Mouse (Mus musculus) spleen, adult 2 months (tissue): Measurements from ENCODE around the gene Gm10320. TPM values are rescaled to one million over a fixed set of nuclear protein-coding genes. Genes with fewer than 3 reads are reported as not detected.

Source experiments
- DNase-seq, 2 experiments: peaks; one replicate each; pipeline versions ENCODE4 v3.0.0 to v3.0.0-alpha.2; 2012 to 2021; ENCODE audit warnings: low spot score in 2 of 2, low read depth in 1 of 2
- H3K27ac ChIP-seq: fragments of 200-500 bp; 2 replicates; pipeline ENCODE4 v1.5.1; 2012; ENCODE audit warnings: low read length, inconsistent platforms; ENCODE audit not compliant: insufficient read depth
- H3K27me3 ChIP-seq: fragments of 200-500 bp; 2 replicates; pipeline ENCODE4 v1.6.1; 2012; ENCODE audit warnings: mild to moderate bottlenecking, moderate library complexity, low read length, inconsistent platforms; ENCODE audit not compliant: control insufficient read depth, insufficient read depth
- H3K36me3 ChIP-seq: fragments of 200-500 bp; 2 replicates; pipeline ENCODE4 v1.6.1; 2012; ENCODE audit warnings: mild to moderate bottlenecking, low read length, inconsistent platforms; ENCODE audit not compliant: control insufficient read depth, insufficient read depth
- H3K4me1 ChIP-seq: fragments of 200-500 bp; 2 replicates; pipeline ENCODE4 v1.6.1; 2011; ENCODE audit warnings: inconsistent platforms; ENCODE audit not compliant: control insufficient read depth, insufficient read depth, insufficient read length
- H3K4me3 ChIP-seq: fragments of 200-500 bp; 2 replicates; pipeline ENCODE4 v1.5.1; 2011; ENCODE audit warnings: mild to moderate bottlenecking, inconsistent platforms; ENCODE audit not compliant: insufficient read depth, insufficient read length; ENCODE audit errors: extremely low read depth
- CTCF ChIP-seq: fragments of 200-500 bp; IDR thresholded peaks from 2 replicates; pipeline ENCODE4 v1.5.1; 2011; ENCODE audit warnings: mild to moderate bottlenecking, inconsistent platforms; ENCODE audit not compliant: insufficient read depth, insufficient read length, insufficient replicate concordance; ENCODE audit errors: extremely low read depth
- POLR2A ChIP-seq: fragments of 200-500 bp; IDR thresholded peaks from 2 replicates; pipeline ENCODE4 v1.6.1; 2011; ENCODE audit warnings: low read depth, low read length, inconsistent platforms
- WGBS: fragments of 180-500 bp; shearing (Covaris S2); methylation state at CpG from one replicate; pipeline ENCODE4 v1.1.7; 2018; 5-methylcytosine and 5-hydroxymethylcytosine counted together
- polyA plus RNA-seq: library from polyadenylated mRNA; depleted of rRNA; stranded (reverse); fragments of >200 nt; gene quantifications from 2 replicates; pipeline ENCODE4 v1.2.3, GENCODE M21; 2012; rRNA removed

Gm10320 gene
- 0.34 and 0.69 TPM in 2 replicates for polyA plus RNA-seq

- Histone ChIP-seq H3K4me3 (no peak within 1 kb of the TSS), H3K36me3 (no peaks in the 10 kb centered on the region), H3K27me3 (no peaks in the 10 kb centered on the region), H3K4me1 (no peaks in the 10 kb centered on the region), H3K27ac (no peak within 1 kb of the TSS)
- WGBS = 91% methylated on average over 3 of the region's 3 CpGs
- no peak for TF ChIP-seq POLR2A
- no peak for TF ChIP-seq CTCF
- DNase-seq = no peak
These were observed at the start of gene Gm10320 for GRCm38 (mm10) chr13:98491909-98492308. Gene Gm10320 (minus strand): TSS chr13:98492001.

- H3K4me3 ChIP-seq = no peak overlapping the region
- no peaks in the 10 kb centered on the region for H3K4me1 ChIP-seq
- H3K27me3 ChIP-seq = no peaks in the 10 kb centered on the region
- WGBS = 79% methylated on average over 2 of the region's 2 CpGs
- no peaks in the 10 kb centered on the region for H3K36me3 ChIP-seq
- no peak overlapping the region for H3K27ac ChIP-seq
- TF ChIP-seq POLR2A (no peak), CTCF (no peak)
- no peak for DNase-seq
These were observed 49.8 kb upstream of the Gm10320 start for GRCm38 (mm10) chr13:98541601-98542000.

- Histone ChIP-seq H3K4me1 (no peaks in the 10 kb centered on the region), H3K36me3 (no peaks in the 10 kb centered on the region), H3K27me3 (no peaks in the 10 kb centered on the region), H3K27ac (no peak overlapping the region), H3K4me3 (no peak overlapping the region)
- 88% methylated on average over 3 of the region's 3 CpGs for WGBS
- no peak for TF ChIP-seq CTCF
- no peak for TF ChIP-seq POLR2A
- no peak for DNase-seq
These were observed 48.4 kb upstream of the Gm10320 start for GRCm38 (mm10) chr13:98540206-98540605.

- H3K4me3 ChIP-seq = no peak overlapping the region
- no peak for DNase-seq
- no peaks in the 10 kb centered on the region for H3K36me3 ChIP-seq
- H3K27ac ChIP-seq = no peak overlapping the region
- 77% methylated on average over 7 of the region's 7 CpGs for WGBS
- no peaks in the 10 kb centered on the region for H3K27me3 ChIP-seq
- no peak for TF ChIP-seq POLR2A
- no peak for TF ChIP-seq CTCF
- H3K4me1 ChIP-seq = no peaks in the 10 kb centered on the region
These were observed 47.5 kb upstream of the Gm10320 start for GRCm38 (mm10) chr13:98539311-98539710.

- Histone ChIP-seq H3K4me1 (no peaks in the 10 kb centered on the region), H3K27me3 (0 out of 2 replicates have a peak, but pooled peaks cover under 1% of the 10 kb centered on the region), H3K4me3 (no peak overlapping the region), H3K27ac (no peak overlapping the region), H3K36me3 (no peaks in the 10 kb centered on the region)
- 82% methylated on average over 5 of the region's 5 CpGs for WGBS
- TF ChIP-seq CTCF (no peak), POLR2A (no peak)
- no peak for DNase-seq
These were observed 46.8 kb upstream of the Gm10320 start for GRCm38 (mm10) chr13:98538587-98538986.

- no peak overlapping the region for H3K4me3 ChIP-seq
- TF ChIP-seq CTCF = no peak
- no peak for TF ChIP-seq POLR2A
- no peak for DNase-seq
- no peak overlapping the region for H3K27ac ChIP-seq
- WGBS = 16% methylated on average over 2 of the region's 2 CpGs
- H3K36me3 ChIP-seq = no peaks in the 10 kb centered on the region
- H3K27me3 ChIP-seq = 0 out of 2 replicates have a peak, but pooled peaks cover 2% of the 10 kb centered on the region
- no peaks in the 10 kb centered on the region for H3K4me1 ChIP-seq
These were observed 43.1 kb upstream of the Gm10320 start for GRCm38 (mm10) chr13:98534913-98535262.

GRCm38 (mm10) chr13:98534190-98534912, 42.5 kb upstream of the Gm10320 start:
- TF ChIP-seq POLR2A (no peak), CTCF (no peak)

More at GRCm38 (mm10) chr13:98534190-98534912, 42.5 kb upstream of the Gm10320 start:
- Histone ChIP-seq H3K27me3 (0 out of 2 replicates have a peak, but pooled peaks cover 2% of the 10 kb centered on the region), H3K36me3 (no peaks in the 10 kb centered on the region), H3K27ac (no peak overlapping the region), H3K4me3 (no peak overlapping the region), H3K4me1 (no peaks in the 10 kb centered on the region)
- WGBS = 42% methylated on average over 18 of the region's 18 CpGs
- DNase-seq = no peak
